Mouse (Mus musculus): ENCODE measurements around the gene Vmn1r52.
A peak's percentile ranks its signal among the peaks of the same experiment; 100 is the strongest.
"Not testable (repeated sequence)": the region's sequence is repeated elsewhere in the genome, so short reads cannot be mapped to it uniquely, and the experiment has no call there.

Gene Vmn1r52

GRCm38 (mm10) chr6:90174508-90174907 lies at the start of gene Vmn1r52:
Gene Vmn1r52, plus strand, starts transcription at chr6:90174808.
- no peak for DNase-seq

- DNase-seq: no peak
These were observed 14.5 kb upstream of the Vmn1r52 start for GRCm38 (mm10) chr6:90160139-90160538.

GRCm38 (mm10) chr6:90202493-90202892 lies 27.9 kb downstream of the Vmn1r52 start, which contains the start of gene V1ra8:
Gene V1ra8, plus strand, starts transcription at chr6:90202793.
- not testable (repeated sequence) for DNase-seq

GRCm38 (mm10) chr6:90224338-90224737 lies 49.7 kb downstream of the Vmn1r52 start, which contains the start of gene Vmn1r53:
Gene Vmn1r53, minus strand, starts transcription at chr6:90224438.
- peak; percentile 52 for DNase-seq
